Mouse (Mus musculus): Measurements from ENCODE around the gene Atp6v1g1.
A peak's percentile ranks its signal among the peaks of the same experiment; 100 is the strongest.

Atp6v1g1 gene

DNA sequence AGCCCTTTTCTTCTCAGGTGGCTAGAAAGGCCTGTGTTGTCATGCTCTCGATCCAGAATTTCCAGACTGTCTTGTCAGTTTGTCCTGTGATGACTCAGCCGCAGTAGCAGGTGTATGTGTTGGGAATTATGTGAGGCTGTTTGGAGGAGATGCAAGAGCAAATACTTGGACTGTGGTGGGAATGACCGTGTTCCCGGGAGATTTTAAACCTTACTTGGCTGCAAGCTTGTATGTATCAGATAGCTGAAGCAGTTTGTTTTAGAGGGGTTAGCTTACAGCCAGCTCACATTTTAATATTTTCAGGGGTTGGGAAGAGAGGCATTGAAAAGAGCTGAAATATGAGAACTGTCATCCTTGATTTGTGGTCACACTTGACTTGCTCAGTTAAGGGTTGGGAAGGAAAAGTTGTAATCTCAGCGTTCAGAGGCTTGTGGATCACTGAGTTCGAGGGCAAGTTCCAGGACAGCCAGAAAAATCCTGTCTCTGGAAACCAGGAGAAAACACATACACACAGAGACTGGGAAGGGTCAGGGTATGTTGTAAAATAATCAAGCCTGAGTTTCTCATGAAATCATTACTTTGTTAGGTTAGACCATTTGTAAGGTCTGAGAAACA lies 2.0 kb downstream of the Atp6v1g1 start:
- DNase-seq (ENCODE audit: low read depth, low spot score) = no peak

DNA sequence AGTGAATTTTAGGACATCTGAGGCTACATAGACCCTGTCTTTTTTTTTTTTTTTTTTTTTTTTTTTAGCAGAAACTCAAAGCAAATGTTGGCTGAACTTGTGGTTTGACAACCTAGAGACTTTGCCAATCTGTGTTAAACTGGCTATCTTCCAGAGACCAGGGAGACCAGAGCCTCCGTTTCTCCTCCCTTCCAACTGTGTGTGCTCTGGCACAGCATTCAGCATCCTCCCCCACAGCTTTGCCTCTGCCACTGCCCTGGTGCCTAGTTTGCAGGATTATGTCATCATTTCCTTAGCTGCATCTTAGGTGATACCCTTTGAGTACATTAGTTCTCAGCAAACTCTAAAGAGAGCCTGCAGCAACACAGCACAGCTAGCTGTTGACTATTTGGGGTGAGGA lies 3.2 kb downstream of the Atp6v1g1 start:
- DNase-seq (ENCODE audit: low read depth, low spot score) = no peak

DNA sequence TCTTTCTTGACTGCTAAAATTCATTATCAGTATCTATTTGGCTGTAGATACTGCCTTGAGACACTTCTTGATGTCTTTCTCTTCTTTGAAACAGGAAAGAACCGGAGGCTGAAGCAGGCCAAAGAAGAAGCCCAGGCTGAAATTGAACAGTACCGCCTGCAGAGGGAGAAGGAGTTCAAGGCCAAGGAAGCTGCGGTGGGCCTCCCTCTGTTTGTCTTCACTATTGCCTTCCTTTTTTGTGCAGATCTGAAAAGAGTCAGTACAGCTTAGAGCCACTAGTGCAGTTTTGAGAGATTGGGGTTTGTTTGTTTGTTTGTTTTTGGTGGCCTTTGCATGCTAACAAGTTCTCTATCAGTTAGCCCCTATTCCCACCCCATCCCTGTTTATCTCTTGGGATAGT lies 3.9 kb downstream of the Atp6v1g1 start:
- DNase-seq (ENCODE audit: low read depth, low spot score) = no peak

DNA sequence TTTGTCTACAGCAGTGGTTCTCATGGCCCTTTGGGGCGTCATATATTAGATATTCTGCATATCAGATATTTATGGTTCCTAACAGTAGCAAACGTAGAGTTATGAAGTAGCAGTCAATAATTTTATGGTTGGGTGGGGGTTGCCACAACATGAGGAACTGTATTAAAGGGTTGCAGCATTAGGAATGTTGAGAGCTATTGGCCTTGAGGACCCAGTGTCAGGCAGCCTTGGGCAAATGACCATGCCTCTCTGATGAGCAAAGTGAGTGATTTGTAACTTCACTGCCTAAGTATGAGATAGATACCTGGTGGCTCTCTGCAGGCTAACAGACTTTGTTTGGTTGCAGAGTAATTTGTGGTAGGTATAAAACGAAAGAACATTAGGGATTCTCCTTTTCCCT lies 6.3 kb downstream of the Atp6v1g1 start:
- no peak for DNase-seq (ENCODE audit: low read depth, low spot score)

- no peak for DNase-seq (ENCODE audit: low read depth, low spot score)
Observed at GRCm38 (mm10) chr4:63552865-63553264, 8.3 kb downstream of the Atp6v1g1 start.

- no peak for DNase-seq (ENCODE audit: low read depth, low spot score)
Observed at GRCm38 (mm10) chr4:63553789-63554576, 9.4 kb downstream of the Atp6v1g1 start.

DNA sequence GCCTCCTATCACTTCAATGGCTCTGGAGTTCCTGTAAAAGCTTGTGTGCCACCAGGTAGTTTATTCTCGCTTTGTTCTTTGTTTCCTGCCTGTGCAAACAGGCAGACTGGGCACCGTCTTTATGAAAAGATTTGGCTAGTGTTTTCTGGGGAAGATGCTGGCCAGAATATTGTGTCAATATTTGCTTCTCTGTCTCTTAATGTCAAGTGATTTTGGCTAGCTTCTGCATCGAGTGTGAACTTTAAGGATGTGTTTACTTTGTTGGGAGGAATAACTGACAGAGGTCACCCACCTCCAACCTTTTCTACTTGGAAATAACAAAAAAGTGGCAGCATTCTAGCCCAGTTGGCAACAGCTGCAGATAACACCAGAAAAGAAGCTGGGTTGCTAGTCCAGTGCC lies 10.0 kb downstream of the Atp6v1g1 start:
- DNase-seq (ENCODE audit: low read depth, low spot score) = no peak

- no peak for DNase-seq (ENCODE audit: low read depth, low spot score)
Observed at GRCm38 (mm10) chr4:63555111-63555510, 10.5 kb downstream of the Atp6v1g1 start.

- DNase-seq (ENCODE audit: low read depth, low spot score) = no peak
Observed at GRCm38 (mm10) chr4:63556665-63557064, 12.1 kb downstream of the Atp6v1g1 start.

DNA sequence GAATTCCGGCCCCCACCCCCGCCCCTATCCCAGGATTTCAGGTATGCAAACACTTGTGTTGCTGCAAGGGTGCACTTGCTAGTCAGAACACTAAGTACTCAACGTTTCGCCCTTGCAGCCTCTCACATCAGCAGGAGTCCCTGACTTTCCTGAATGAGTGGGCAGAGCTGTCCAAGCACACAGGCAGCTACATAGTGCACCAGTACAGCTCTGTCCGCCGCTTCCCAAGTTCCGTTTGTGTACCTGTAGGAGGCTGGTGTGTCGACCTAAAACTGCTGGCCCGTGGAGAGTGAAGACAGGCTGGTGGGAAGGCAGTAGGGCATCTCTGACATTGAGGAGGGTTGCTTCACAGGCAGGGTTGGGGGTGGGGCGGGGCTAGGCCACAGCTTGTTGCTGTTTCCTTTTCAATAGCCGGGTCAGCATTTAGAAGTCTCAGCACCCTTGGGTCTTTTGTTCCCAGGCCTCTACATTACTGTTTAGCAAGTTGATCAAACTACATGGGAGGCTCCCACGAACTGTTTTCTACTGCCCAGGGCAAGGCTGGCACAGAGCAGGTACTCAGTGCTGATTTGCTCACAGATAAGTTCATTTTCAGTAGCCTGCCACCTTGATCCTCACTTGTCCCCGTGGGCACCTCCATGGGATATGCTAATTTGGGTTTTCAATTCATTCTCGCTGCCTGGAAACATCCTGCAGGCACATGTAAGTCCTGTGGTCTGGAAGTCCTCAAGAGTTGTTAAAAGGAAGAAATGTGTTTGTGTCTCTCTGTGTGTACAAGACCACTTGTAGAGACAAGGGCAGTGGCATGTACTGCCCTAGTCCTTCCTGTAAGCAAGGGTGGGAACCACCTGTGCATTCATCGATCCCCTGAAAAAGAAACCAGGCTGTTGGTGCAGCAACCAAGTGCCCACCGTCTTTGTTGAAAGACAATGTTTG lies 12.8 kb downstream of the Atp6v1g1 start:
- no peak for DNase-seq (ENCODE audit: low read depth, low spot score)

- DNase-seq (ENCODE audit: low read depth, low spot score) = peak; percentile 26
Observed at GRCm38 (mm10) chr4:63558407-63559081, 14.0 kb downstream of the Atp6v1g1 start, which contains the start of gene Tmem268. TSS of gene Tmem268 (plus strand) at chr4:63558781.

DNA sequence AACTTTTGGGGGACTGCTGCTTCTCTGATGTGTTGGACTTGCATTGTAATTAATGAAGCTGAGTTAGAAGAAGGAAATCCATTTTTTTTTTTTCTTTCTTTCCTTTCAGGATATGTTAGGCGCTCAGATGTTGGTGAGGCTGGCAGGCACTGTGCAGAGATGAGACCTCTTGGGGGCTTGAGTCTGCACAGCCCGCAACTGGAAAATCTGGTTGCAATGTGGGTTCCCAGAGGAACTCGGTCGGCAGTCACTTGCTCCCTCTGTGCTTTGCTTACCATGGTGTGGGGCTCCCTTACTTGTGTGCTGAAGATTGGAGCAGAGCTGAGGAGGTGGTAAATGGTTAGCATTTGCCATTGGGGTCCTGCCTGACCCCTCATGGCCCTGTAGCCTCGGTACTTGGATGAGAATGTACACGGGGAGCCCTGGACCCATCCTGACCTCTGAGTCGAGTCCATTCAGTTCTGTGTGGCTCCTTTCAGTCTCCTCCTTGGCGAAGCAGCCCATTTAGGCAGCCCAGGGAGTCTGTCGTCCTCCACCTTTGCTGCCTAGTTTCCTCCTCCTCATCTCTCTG lies 14.6 kb downstream of the Atp6v1g1 start:
- no peak for DNase-seq (ENCODE audit: low read depth, low spot score)

- DNase-seq (ENCODE audit: low read depth, low spot score) = no peak
Observed at GRCm38 (mm10) chr4:63560079-63560478, 15.5 kb downstream of the Atp6v1g1 start.

DNA sequence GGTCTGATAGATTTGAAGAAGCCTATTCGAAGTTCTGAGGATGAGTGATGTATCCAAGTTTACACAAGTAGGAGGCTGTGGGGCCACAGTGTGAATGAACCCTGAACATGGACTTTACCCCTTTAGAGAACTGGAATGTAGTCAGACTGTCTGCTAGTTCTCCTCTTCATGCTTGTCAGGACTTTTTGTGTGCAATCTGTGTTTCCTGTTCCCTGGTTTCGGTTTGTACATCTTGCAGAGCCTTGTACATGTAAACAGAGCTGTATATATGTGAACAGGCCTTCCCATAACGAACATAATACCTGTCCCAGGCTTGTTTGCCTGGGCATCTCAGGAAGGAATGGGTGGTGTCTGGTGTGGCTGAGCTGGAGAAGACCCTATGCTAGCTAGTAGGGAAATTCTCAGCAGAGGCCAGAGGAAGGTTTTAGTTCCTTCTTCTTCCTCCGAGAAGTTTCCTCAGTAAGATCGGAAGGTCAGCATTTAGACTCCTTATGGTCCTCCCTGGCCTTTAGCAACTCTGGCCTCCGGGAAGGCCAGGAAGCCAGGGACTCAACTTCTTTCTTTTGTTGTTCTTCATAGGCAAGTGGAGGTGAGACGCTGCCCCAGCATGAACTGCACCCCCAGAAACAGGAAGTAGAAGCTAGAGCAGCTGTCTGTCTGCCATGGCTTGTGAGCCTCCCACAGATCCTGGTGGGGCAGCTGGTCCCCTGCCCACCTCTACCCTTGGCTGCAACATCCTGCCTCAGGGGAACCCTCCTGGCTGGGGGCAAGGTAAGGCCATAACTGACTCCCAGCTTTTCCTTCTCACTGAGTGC lies 17.5 kb downstream of the Atp6v1g1 start:
- DNase-seq (ENCODE audit: low read depth, low spot score) = no peak

- no peak for DNase-seq (ENCODE audit: low read depth, low spot score)
Observed at GRCm38 (mm10) chr4:63562742-63563141, 18.2 kb downstream of the Atp6v1g1 start.

DNA sequence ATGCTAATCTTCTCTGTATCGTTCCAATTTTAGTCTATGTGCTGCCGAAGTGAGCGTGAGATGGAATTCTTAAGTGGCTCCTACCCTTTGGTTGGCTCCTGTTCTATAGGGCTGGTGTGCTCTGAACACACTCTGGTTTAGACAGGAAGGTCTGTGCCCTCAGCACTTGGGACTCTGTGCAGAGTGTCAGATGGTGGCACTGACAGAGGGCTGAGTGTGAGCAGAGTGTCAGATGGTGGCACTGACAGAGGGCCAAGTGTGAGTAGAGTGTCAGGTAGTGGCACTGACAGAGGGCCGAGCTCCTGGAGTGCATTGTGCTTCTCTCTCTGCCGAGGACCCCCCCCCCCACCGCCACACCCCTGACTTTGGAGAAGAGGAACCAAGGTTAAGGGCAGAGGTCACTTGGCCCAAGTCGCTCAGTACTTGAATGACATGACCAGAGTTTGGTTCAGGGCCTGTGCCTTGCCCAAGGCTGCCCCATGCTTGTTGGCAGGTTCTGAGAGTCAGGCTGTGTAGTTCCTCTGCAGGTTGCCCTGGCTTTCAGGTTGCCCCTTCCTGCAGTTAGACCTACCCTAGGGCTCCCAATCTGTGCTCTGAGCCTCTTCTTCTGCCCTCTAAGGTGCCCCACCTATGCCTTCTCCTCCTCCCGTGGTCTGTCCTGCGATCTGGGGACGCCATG lies 23.3 kb downstream of the Atp6v1g1 start:
- no peak for DNase-seq (ENCODE audit: low read depth, low spot score)

DNA sequence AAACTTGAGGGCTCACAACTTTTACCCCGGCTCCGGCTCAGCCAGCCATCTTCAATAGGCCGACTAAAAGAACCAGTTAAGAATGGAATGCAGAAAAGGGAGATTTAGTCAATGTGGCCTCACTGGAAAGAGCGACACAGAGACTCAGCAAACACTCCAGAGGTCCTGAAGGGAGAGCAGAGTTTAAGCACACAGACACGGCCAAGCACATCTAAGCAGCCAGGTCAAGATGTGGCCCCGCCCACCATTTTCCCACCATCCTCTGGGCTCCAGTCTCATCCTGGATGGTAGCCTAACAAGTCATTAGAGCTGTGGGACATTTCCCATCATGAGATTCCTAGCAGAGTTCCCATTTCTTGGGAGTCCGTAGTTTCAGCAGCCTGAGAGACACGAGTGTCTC lies 24.8 kb downstream of the Atp6v1g1 start:
- no peak for DNase-seq (ENCODE audit: low read depth, low spot score)

DNA sequence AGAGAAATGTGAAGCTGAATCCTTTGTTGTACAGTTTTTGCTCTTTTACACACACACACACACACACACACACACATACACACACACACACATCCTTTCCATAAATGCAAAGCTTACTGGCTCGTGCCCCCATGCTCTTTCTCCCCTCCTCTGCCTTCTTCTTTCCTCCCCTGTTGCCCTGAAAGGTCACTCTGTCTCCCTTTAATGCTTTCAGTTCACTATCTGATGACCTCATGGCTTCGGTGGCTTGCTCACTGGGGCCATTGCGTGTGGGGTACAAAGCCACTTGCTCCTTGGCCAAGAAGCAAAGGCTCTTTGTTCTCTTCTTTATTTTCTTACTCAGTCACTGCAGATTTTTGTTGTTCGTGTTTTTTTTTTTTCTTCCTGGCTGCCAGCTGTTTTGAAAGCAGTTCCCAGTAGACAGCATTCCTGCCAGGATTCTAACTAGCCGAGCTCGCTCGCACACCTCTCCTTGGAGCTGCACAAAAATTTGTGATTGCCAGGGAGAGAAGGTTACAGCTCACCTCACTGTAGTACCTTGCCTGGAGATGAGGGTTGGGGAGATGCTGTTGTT lies 25.7 kb downstream of the Atp6v1g1 start:
- no peak for DNase-seq (ENCODE audit: low read depth, low spot score)

DNA sequence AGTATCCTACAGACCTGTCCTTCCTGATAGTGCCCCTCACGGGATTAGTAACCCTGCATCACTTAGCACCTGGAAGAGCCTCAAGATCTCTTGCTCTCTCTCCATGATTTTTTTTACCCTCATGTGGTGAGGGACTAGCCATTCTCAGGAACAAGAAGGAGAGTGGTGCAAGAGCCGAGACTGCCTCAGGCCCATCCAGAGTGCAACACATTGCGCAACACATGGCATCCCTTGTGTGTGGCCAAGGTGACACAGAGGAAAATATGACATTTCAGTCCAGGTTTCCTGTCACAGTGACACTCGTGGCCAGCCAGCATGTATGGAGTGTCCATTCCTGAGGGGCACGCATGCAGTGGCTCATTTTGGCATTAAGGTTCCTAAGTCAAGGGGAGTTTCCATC lies 28.0 kb downstream of the Atp6v1g1 start:
- no peak for DNase-seq (ENCODE audit: low read depth, low spot score)

All from c-Kit-negative CD71-positive TER-119-positive erythroid progenitor cells, embryonic 14.5 days (primary cell).